Mouse (Mus musculus): Measurements from ENCODE around the gene Itgbl1. TPM values are rescaled to one million over a fixed set of nuclear protein-coding genes. Genes with fewer than 3 reads are reported as not detected.

Gene Itgbl1
- polyA plus RNA-seq, 1 experiment from 2014 or later, result 0.26 TPM

DNA sequence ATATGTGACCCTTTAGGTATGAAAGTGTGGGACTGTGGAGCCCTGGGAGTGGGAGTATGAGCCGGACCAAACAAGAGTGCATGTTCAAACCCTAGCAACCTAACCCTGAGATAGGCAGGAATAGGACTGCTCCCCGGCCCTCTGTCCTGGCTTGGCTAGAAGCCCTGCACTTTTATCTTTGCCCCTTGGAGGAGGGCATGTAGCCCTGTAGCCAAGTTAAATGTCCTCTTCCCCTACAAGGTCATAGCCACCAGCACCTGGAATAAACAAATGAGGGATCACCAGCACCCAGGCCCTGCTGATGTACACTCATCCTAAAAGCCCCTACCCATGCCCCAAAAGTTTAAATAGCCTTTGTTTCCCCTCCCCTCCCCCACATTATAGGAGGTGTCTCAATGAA lies 18.3 kb downstream of the Itgbl1 start:
- Histone ChIP-seq H3K9me3 (ENCODE audit: control insufficient read depth, low read length) (no peaks in the 10 kb centered on the region), H3K9ac (ENCODE audit: low read length) (no peak overlapping the region), H3K4me1 (replicated peaks; ENCODE audit: control insufficient read depth, insufficient read depth, low read length) (no peaks in the 10 kb centered on the region), H3K4me2 (ENCODE audit: low read depth, low read length) (no peak overlapping the region), H3K27ac (ENCODE audit: low read length) (no peak overlapping the region), H3K4me3 (ENCODE audit: low read length) (no peak overlapping the region), H3K27me3 (ENCODE audit: control insufficient read depth, insufficient read depth, low read depth, low read length) (no peaks in the 10 kb centered on the region), H3K36me3 (ENCODE audit: control insufficient read depth, insufficient read depth, low read length) (no peaks in the 10 kb centered on the region)
- 41% methylated on average over 2 of the region's 2 CpGs for WGBS
- no peak for ATAC-seq (ENCODE audit: low read depth)

- H3K9ac ChIP-seq (ENCODE audit: low read length), result no peak overlapping the region
- no peak overlapping the region for H3K27ac ChIP-seq (ENCODE audit: low read length)
- H3K4me1 ChIP-seq (replicated peaks; ENCODE audit: control insufficient read depth, insufficient read depth, low read length), result no peaks in the 10 kb centered on the region
- no peak for ATAC-seq (ENCODE audit: low read depth)
- H3K36me3 ChIP-seq (ENCODE audit: control insufficient read depth, insufficient read depth, low read length), result no peaks in the 10 kb centered on the region
- no peak overlapping the region for H3K4me2 ChIP-seq (ENCODE audit: low read depth, low read length)
- no peak overlapping the region for H3K4me3 ChIP-seq (ENCODE audit: low read length)
- H3K27me3 ChIP-seq (ENCODE audit: control insufficient read depth, insufficient read depth, low read depth, low read length), result no peaks in the 10 kb centered on the region
- no peaks in the 10 kb centered on the region for H3K9me3 ChIP-seq (ENCODE audit: control insufficient read depth, low read length)
These were observed 55.0 kb downstream of the Itgbl1 start for GRCm38 (mm10) chr14:123714751-123715150.

DNA sequence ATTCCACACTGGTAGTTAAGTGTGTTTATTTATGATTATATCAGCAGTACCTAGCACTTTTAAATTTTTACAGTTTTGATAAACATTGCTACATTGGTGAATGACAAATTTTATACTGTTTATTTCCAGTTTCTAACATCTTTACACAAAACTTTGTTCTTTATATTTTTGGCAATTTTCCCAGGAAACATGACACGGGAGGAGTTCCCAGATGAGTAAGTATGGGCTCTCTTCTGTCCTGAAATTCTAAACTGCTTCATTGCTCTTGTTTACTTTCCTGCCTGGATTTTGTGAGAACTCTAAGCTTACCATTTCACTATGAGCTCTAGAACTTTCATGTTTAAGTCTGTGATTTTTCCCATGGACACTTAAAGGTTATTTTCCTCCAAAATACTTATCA lies 82.3 kb downstream of the Itgbl1 start:
- Histone ChIP-seq H3K9ac (ENCODE audit: low read length) (no peak overlapping the region), H3K27ac (ENCODE audit: low read length) (no peak overlapping the region), H3K27me3 (ENCODE audit: control insufficient read depth, insufficient read depth, low read depth, low read length) (no peaks in the 10 kb centered on the region), H3K4me2 (ENCODE audit: low read depth, low read length) (no peak overlapping the region), H3K4me3 (ENCODE audit: low read length) (no peak overlapping the region), H3K4me1 (replicated peaks; ENCODE audit: control insufficient read depth, insufficient read depth, low read length) (no peaks in the 10 kb centered on the region), H3K36me3 (ENCODE audit: control insufficient read depth, insufficient read depth, low read length) (no peaks in the 10 kb centered on the region), H3K9me3 (ENCODE audit: control insufficient read depth, low read length) (no peaks in the 10 kb centered on the region)
- no peak for ATAC-seq (ENCODE audit: low read depth)
- WGBS, result 28% methylated on average over 1 of the region's 1 CpGs

GRCm38 (mm10) chr14:123751017-123751416 lies 91.2 kb downstream of the Itgbl1 start:
- H3K36me3 ChIP-seq (ENCODE audit: control insufficient read depth, insufficient read depth, low read length), result no peaks in the 10 kb centered on the region
- H3K27ac ChIP-seq (ENCODE audit: low read length), result no peak overlapping the region
- ATAC-seq (ENCODE audit: low read depth), result no peak
- no peak overlapping the region for H3K9ac ChIP-seq (ENCODE audit: low read length)
- no peak overlapping the region for H3K4me2 ChIP-seq (ENCODE audit: low read depth, low read length)
- H3K9me3 ChIP-seq (ENCODE audit: control insufficient read depth, low read length), result no peaks in the 10 kb centered on the region
- 38% methylated on average over 1 of the region's 1 CpGs for WGBS
- no peaks in the 10 kb centered on the region for H3K27me3 ChIP-seq (ENCODE audit: control insufficient read depth, insufficient read depth, low read depth, low read length)
- no peak overlapping the region for H3K4me3 ChIP-seq (ENCODE audit: low read length)
- no peaks in the 10 kb centered on the region for H3K4me1 ChIP-seq (replicated peaks; ENCODE audit: control insufficient read depth, insufficient read depth, low read length)

GRCm38 (mm10) chr14:123759534-123759933 lies 99.8 kb downstream of the Itgbl1 start:
- no peaks in the 10 kb centered on the region for H3K4me1 ChIP-seq (replicated peaks; ENCODE audit: control insufficient read depth, insufficient read depth, low read length)
- ATAC-seq (ENCODE audit: low read depth), result no peak
- H3K4me3 ChIP-seq (ENCODE audit: low read length), result no peak overlapping the region
- no peak overlapping the region for H3K9ac ChIP-seq (ENCODE audit: low read length)
- H3K36me3 ChIP-seq (ENCODE audit: control insufficient read depth, insufficient read depth, low read length), result no peaks in the 10 kb centered on the region
- H3K9me3 ChIP-seq (ENCODE audit: control insufficient read depth, low read length), result no peaks in the 10 kb centered on the region
- no peaks in the 10 kb centered on the region for H3K27me3 ChIP-seq (ENCODE audit: control insufficient read depth, insufficient read depth, low read depth, low read length)
- WGBS, result 45% methylated on average over 1 of the region's 1 CpGs
- H3K27ac ChIP-seq (ENCODE audit: low read length), result no peak overlapping the region
- no peak overlapping the region for H3K4me2 ChIP-seq (ENCODE audit: low read depth, low read length)

GRCm38 (mm10) chr14:123760079-123760478 lies 100.3 kb downstream of the Itgbl1 start:
- H3K4me3 ChIP-seq (ENCODE audit: low read length), result no peak overlapping the region
- no peaks in the 10 kb centered on the region for H3K27me3 ChIP-seq (ENCODE audit: control insufficient read depth, insufficient read depth, low read depth, low read length)
- ATAC-seq (ENCODE audit: low read depth), result no peak

DNA sequence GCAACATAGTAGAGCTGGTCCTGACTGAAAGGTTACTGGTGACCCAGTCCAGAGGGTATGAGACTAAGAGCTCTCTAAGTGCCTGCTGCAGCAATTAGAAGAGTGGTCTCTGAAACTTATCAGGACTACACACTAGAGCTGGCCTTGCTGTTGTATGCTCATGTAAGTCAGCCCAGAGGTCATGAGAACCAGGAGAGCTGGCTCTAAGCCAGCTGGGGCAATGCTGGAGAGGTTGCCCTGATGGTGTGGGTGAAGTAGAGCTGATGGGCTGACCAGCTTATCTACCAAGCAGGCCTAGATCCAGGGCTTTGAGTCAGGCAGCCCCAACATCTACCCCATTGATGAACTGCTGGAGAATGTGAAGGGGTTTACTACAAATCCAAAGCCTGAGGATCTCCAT lies 142.0 kb downstream of the Itgbl1 start:
- no peak for ATAC-seq (ENCODE audit: low read depth)
- Histone ChIP-seq H3K9ac (ENCODE audit: low read length) (no peak overlapping the region), H3K4me1 (replicated peaks; ENCODE audit: control insufficient read depth, insufficient read depth, low read length) (no peaks in the 10 kb centered on the region), H3K4me2 (ENCODE audit: low read depth, low read length) (no peak overlapping the region), H3K27ac (ENCODE audit: low read length) (no peak overlapping the region), H3K27me3 (ENCODE audit: control insufficient read depth, insufficient read depth, low read depth, low read length) (no peaks in the 10 kb centered on the region), H3K4me3 (ENCODE audit: low read length) (no peak overlapping the region), H3K9me3 (ENCODE audit: control insufficient read depth, low read length) (no peaks in the 10 kb centered on the region), H3K36me3 (ENCODE audit: control insufficient read depth, insufficient read depth, low read length) (no peaks in the 10 kb centered on the region)

More at GRCm38 (mm10) chr14:123760079-123760478, 100.3 kb downstream of the Itgbl1 start:
- no peaks in the 10 kb centered on the region for H3K4me1 ChIP-seq (replicated peaks; ENCODE audit: control insufficient read depth, insufficient read depth, low read length)
- H3K36me3 ChIP-seq (ENCODE audit: control insufficient read depth, insufficient read depth, low read length), result no peaks in the 10 kb centered on the region
- no peak overlapping the region for H3K27ac ChIP-seq (ENCODE audit: low read length)
- H3K4me2 ChIP-seq (ENCODE audit: low read depth, low read length), result no peak overlapping the region
- no peaks in the 10 kb centered on the region for H3K9me3 ChIP-seq (ENCODE audit: control insufficient read depth, low read length)
- H3K9ac ChIP-seq (ENCODE audit: low read length), result no peak overlapping the region
- 78% methylated on average over 4 of the region's 4 CpGs for WGBS

DNA sequence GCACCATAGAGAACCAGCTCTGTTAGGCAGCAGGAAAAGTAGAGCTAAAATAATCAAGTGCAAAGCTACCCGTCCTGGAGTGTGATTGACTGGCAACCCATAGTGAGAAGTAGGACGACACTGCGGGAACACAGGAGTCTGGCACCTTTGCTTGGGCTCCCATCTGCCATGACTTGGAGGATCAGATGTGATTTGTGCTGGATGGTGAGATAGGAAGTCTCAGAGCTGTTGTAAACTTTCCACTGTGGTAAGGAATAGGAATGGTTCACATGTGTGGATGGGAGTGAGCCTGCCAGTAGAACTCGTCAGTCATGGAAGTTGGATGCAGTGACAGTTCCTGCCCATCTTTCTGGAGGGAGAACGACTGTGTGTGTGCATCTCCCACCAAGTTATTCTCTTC lies 177.9 kb downstream of the Itgbl1 start:
- Histone ChIP-seq H3K9me3 (ENCODE audit: control insufficient read depth, low read length) (no peaks in the 10 kb centered on the region), H3K4me1 (replicated peaks; ENCODE audit: control insufficient read depth, insufficient read depth, low read length) (no peaks in the 10 kb centered on the region), H3K9ac (ENCODE audit: low read length) (no peak overlapping the region), H3K4me2 (ENCODE audit: low read depth, low read length) (no peak overlapping the region), H3K27ac (ENCODE audit: low read length) (no peak overlapping the region), H3K27me3 (ENCODE audit: control insufficient read depth, insufficient read depth, low read depth, low read length) (no peaks in the 10 kb centered on the region), H3K4me3 (ENCODE audit: low read length) (no peak overlapping the region), H3K36me3 (ENCODE audit: control insufficient read depth, insufficient read depth, low read length) (no peaks in the 10 kb centered on the region)
- WGBS, result 66% methylated on average over 5 of the region's 5 CpGs
- no peak for ATAC-seq (ENCODE audit: low read depth)

DNA sequence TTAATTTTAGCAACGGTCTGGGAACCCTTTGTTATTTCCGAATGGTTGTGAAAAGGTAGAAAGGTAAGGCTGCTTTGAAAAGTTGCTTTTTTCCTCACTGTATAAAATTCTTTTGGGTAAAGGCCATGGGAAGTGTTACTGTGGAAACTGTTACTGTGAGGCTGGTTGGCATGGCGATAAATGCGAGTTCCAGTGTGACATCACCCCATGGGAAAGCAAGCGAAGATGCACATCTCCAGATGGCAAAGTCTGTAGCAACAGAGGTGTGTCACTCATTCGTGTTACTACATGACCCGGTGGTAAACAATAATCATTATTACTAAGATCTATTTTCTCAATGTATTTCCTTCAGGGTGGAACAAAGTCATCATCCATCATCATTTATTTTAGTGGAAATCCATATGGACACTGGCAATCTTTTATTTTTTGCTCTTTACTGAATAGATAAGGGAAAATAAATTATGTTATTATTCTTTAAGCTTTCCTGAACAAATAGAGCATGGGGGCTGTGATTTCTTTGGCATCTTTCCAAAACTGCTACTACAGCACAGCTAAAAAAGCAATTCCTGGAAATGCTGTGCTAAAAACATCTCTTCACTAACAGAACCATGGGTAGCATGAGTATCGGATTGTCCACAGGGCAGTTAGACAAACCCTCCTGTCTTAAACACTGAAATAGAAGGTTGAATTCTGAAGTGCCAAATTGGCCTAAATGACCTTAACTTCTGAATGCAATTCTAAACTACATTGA lies 184.1 kb downstream of the Itgbl1 start:
- H3K4me1 ChIP-seq (replicated peaks; ENCODE audit: control insufficient read depth, insufficient read depth, low read length), result no peaks in the 10 kb centered on the region
- H3K27me3 ChIP-seq (ENCODE audit: control insufficient read depth, insufficient read depth, low read depth, low read length), result no peaks in the 10 kb centered on the region
- H3K27ac ChIP-seq (ENCODE audit: low read length), result no peak overlapping the region
- no peak overlapping the region for H3K4me3 ChIP-seq (ENCODE audit: low read length)
- H3K9ac ChIP-seq (ENCODE audit: low read length), result no peak overlapping the region
- ATAC-seq (ENCODE audit: low read depth), result no peak
- H3K4me2 ChIP-seq (ENCODE audit: low read depth, low read length), result no peak overlapping the region
- no peaks in the 10 kb centered on the region for H3K9me3 ChIP-seq (ENCODE audit: control insufficient read depth, low read length)
- 61% methylated on average over 8 of the region's 8 CpGs for WGBS
- H3K36me3 ChIP-seq (ENCODE audit: control insufficient read depth, insufficient read depth, low read length), result no peaks in the 10 kb centered on the region

DNA sequence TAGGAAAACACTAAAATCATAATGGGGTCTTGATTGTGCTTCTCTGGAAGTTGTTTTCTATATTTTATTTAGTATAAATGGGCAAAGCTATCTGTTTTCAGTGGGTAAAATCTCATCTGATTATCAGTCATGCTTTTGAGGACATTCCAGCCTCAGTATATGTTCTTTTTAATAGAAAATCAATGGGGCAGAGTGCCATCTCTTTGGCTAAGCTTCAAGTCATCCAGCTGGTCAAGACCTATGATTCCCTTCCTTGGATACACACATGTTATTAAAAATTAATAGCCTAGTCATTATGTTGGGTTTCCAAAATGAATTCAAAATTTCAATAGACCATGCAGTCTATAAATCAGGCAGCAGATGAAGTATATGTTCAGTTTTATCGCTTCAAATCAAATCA lies 204.8 kb downstream of the Itgbl1 start:
- no peaks in the 10 kb centered on the region for H3K4me1 ChIP-seq (replicated peaks; ENCODE audit: control insufficient read depth, insufficient read depth, low read length)
- no peak for ATAC-seq (ENCODE audit: low read depth)
- H3K4me2 ChIP-seq (ENCODE audit: low read depth, low read length), result no peak overlapping the region
- H3K27ac ChIP-seq (ENCODE audit: low read length), result no peak overlapping the region
- H3K27me3 ChIP-seq (ENCODE audit: control insufficient read depth, insufficient read depth, low read depth, low read length), result no peaks in the 10 kb centered on the region
- H3K9me3 ChIP-seq (ENCODE audit: control insufficient read depth, low read length), result no peaks in the 10 kb centered on the region
- WGBS, result 86% methylated on average over 1 of the region's 1 CpGs
- H3K4me3 ChIP-seq (ENCODE audit: low read length), result no peak overlapping the region
- no peaks in the 10 kb centered on the region for H3K36me3 ChIP-seq (ENCODE audit: control insufficient read depth, insufficient read depth, low read length)
- H3K9ac ChIP-seq (ENCODE audit: low read length), result no peak overlapping the region

All from lung, embryonic 16.5 days (tissue).